Mouse (Mus musculus): ENCODE measurements at regions not wholly inside any gene's neighbourhood (a gene's known extent, or its start where the extent isn't known, plus 50 kb on each side); places are given as distances from the start of the nearest gene placed in this dataset.
"Not testable (repeated sequence)": the region's sequence is repeated elsewhere in the genome, so short reads cannot be mapped to it uniquely, and the experiment has no call there.

- TF ChIP-seq GATA1 (IDR thresholded peaks at IDR 0.05; ENCODE audit: borderline replicate concordance, low read length) (no peak), CTCF (IDR thresholded peaks at IDR 0.05; ENCODE audit: low read depth, low read length) (no peak), POLR2AphosphoS5 (IDR thresholded peaks at IDR 0.05; ENCODE audit: insufficient replicate concordance, low read depth, low read length) (no peak), TAL1 (conservative IDR thresholded peaks at IDR 0.05; ENCODE audit: low read depth, low read length) (no peak), GATA2 (IDR thresholded peaks at IDR 0.05; ENCODE audit: borderline replicate concordance, low read depth, low read length) (no peak)
- ATAC-seq (ENCODE audit: extremely low read depth, insufficient number of reproducible peaks, low FRiP score, poor library complexity, severe bottlenecking) (no peak), DNase-seq (ENCODE audit: low spot score) (no peak)
- Histone ChIP-seq H3K4me3 (ENCODE audit: low read depth, low read length) (no peak overlapping the region), H3K36me3 (replicated peaks) (no peaks in the 10 kb centered on the region), H3K4me1 (ENCODE audit: insufficient read depth, low read depth, low read length) (no peaks in the 10 kb centered on the region), H3K27me3 (ENCODE audit: insufficient read depth, low read length) (no peaks in the 10 kb centered on the region), H3K9me3 (replicated peaks) (peaks cover 11% of the 10 kb centered on the region)
These were observed 887.9 kb downstream of the Gm9195 start for GRCm38 (mm10) chr14:71603710-71604109.

DNA sequence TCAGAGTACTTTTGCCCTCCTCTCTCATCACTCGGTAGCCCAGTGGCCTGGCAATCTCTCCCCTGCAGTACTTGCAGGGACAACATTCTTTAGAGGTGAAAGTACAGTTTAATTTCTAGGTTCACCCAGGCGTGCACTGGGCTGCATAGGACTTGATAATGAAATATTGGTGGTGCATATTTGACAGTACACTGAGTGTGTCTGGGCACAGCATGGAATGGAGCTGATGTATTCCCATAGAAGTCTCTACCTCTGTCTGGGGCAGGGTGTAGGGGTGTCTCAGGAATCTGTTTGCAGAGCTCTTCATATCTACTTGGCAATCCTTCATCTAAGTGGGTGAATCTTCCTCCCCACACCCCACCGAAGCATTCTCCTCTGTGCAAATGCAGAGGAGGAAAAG, 893.8 kb downstream of the Gm9195 start:
- Histone ChIP-seq H3K36me3 (replicated peaks) (no peaks in the 10 kb centered on the region), H3K4me1 (ENCODE audit: insufficient read depth, low read depth, low read length) (no peaks in the 10 kb centered on the region), H3K27me3 (ENCODE audit: insufficient read depth, low read length) (no peaks in the 10 kb centered on the region), H3K9me3 (replicated peaks) (peaks cover 2% of the 10 kb centered on the region; the same call in 1 of the 2 replicates), H3K4me3 (ENCODE audit: low read depth, low read length) (no peak overlapping the region)
- no peak for ATAC-seq (ENCODE audit: extremely low read depth, insufficient number of reproducible peaks, low FRiP score, poor library complexity, severe bottlenecking)
- no peak for DNase-seq (ENCODE audit: low spot score)
- TF ChIP-seq TAL1 (conservative IDR thresholded peaks at IDR 0.05; ENCODE audit: low read depth, low read length): no peak
- no peak for TF ChIP-seq GATA1 (IDR thresholded peaks at IDR 0.05; ENCODE audit: borderline replicate concordance, low read length)
- TF ChIP-seq CTCF (IDR thresholded peaks at IDR 0.05; ENCODE audit: low read depth, low read length): no peak
- no peak for TF ChIP-seq GATA2 (IDR thresholded peaks at IDR 0.05; ENCODE audit: borderline replicate concordance, low read depth, low read length)

- H3K36me3 ChIP-seq (replicated peaks): no peaks in the 10 kb centered on the region
- H3K4me3 ChIP-seq (ENCODE audit: low read depth, low read length): no peak overlapping the region
- DNase-seq (ENCODE audit: low spot score) (no peak), ATAC-seq (ENCODE audit: extremely low read depth, insufficient number of reproducible peaks, low FRiP score, poor library complexity, severe bottlenecking) (no peak)
- no peaks in the 10 kb centered on the region for H3K4me1 ChIP-seq (ENCODE audit: insufficient read depth, low read depth, low read length)
- H3K27me3 ChIP-seq (ENCODE audit: insufficient read depth, low read length): no peaks in the 10 kb centered on the region
- H3K9me3 ChIP-seq (replicated peaks): peaks cover 3% of the 10 kb centered on the region; the same call in 1 of the 2 replicates
- TF ChIP-seq POLR2AphosphoS5 (IDR thresholded peaks at IDR 0.05; ENCODE audit: insufficient replicate concordance, low read depth, low read length): no peak
- no peak for TF ChIP-seq TAL1 (conservative IDR thresholded peaks at IDR 0.05; ENCODE audit: low read depth, low read length)
- TF ChIP-seq GATA2 (IDR thresholded peaks at IDR 0.05; ENCODE audit: borderline replicate concordance, low read depth, low read length): no peak
- no peak for TF ChIP-seq GATA1 (IDR thresholded peaks at IDR 0.05; ENCODE audit: borderline replicate concordance, low read length)
- no peak for TF ChIP-seq CTCF (IDR thresholded peaks at IDR 0.05; ENCODE audit: low read depth, low read length)
These were observed 902.9 kb downstream of the Gm9195 start for GRCm38 (mm10) chr14:71588694-71589240.

GRCm38 (mm10) chr14:71588006-71588405, 903.6 kb downstream of the Gm9195 start:
- Histone ChIP-seq H3K27me3 (ENCODE audit: insufficient read depth, low read length) (no peaks in the 10 kb centered on the region), H3K9me3 (replicated peaks) (peaks cover 3% of the 10 kb centered on the region; the same call in 1 of the 2 replicates), H3K4me1 (ENCODE audit: insufficient read depth, low read depth, low read length) (no peaks in the 10 kb centered on the region), H3K4me3 (ENCODE audit: low read depth, low read length) (no peak overlapping the region), H3K36me3 (replicated peaks) (no peaks in the 10 kb centered on the region)
- TF ChIP-seq POLR2AphosphoS5 (IDR thresholded peaks at IDR 0.05; ENCODE audit: insufficient replicate concordance, low read depth, low read length): no peak
- TF ChIP-seq CTCF (IDR thresholded peaks at IDR 0.05; ENCODE audit: low read depth, low read length): no peak
- TF ChIP-seq GATA1 (IDR thresholded peaks at IDR 0.05; ENCODE audit: borderline replicate concordance, low read length): no peak
- no peak for TF ChIP-seq TAL1 (conservative IDR thresholded peaks at IDR 0.05; ENCODE audit: low read depth, low read length)
- TF ChIP-seq GATA2 (IDR thresholded peaks at IDR 0.05; ENCODE audit: borderline replicate concordance, low read depth, low read length): no peak
- ATAC-seq (ENCODE audit: extremely low read depth, insufficient number of reproducible peaks, low FRiP score, poor library complexity, severe bottlenecking): no peak
- no peak for DNase-seq (ENCODE audit: low spot score)

DNA sequence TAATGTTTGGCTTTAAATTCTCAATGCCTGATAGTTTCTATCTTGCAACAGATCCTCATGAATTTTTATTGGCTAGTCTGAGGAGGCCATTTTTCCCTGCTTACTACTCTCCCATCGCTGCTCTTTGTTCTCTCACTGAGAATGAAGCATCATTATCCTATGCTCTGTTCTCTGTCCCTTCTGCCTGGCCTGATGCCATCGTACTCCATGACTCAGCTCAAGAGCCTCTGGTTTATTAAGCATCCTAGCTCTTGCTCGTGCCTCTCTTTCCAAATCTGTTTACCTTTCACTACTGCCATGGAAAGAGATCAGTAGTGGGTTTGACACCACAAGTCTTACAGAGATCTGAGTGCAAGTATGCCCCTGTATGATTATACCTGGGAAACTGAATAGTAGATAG, 926.8 kb downstream of the Gm9195 start:
- no peak for DNase-seq (ENCODE audit: low spot score)
- Histone ChIP-seq H3K4me3 (ENCODE audit: low read depth, low read length) (no peak overlapping the region), H3K27me3 (ENCODE audit: insufficient read depth, low read length) (no peaks in the 10 kb centered on the region), H3K4me1 (ENCODE audit: insufficient read depth, low read depth, low read length) (no peaks in the 10 kb centered on the region), H3K36me3 (replicated peaks) (no peaks in the 10 kb centered on the region), H3K9me3 (replicated peaks) (peaks cover 11% of the 10 kb centered on the region; the same call in 1 of the 2 replicates)
- ATAC-seq (ENCODE audit: extremely low read depth, insufficient number of reproducible peaks, low FRiP score, poor library complexity, severe bottlenecking): no peak
- TF ChIP-seq GATA1 (IDR thresholded peaks at IDR 0.05; ENCODE audit: borderline replicate concordance, low read length) (no peak), TAL1 (conservative IDR thresholded peaks at IDR 0.05; ENCODE audit: low read depth, low read length) (no peak), CTCF (IDR thresholded peaks at IDR 0.05; ENCODE audit: low read depth, low read length) (no peak), GATA2 (IDR thresholded peaks at IDR 0.05; ENCODE audit: borderline replicate concordance, low read depth, low read length) (no peak), POLR2AphosphoS5 (IDR thresholded peaks at IDR 0.05; ENCODE audit: insufficient replicate concordance, low read depth, low read length) (no peak)

DNA sequence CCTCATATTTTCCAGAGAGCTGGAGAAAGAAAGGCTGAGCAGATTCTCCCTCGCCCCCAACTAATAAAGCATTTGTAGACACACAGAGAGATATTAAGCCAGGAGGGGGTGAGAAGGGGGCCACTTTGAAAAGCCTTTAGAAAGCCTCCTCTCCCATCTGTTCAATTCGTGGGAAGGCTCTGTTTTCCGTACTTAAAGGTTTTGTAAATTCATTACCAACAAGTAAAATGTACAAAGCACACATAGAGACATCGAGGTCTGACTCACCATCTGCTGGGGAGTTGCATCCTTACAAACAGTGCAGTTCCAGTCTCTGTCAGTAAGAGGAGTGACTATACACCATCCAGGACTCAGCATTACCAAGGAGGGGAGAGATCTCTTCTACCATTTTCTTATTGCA, 929.7 kb downstream of the Gm9195 start:
- H3K9me3 ChIP-seq (replicated peaks): peaks cover 14% of the 10 kb centered on the region; the same call in 1 of the 2 replicates
- ATAC-seq (ENCODE audit: extremely low read depth, insufficient number of reproducible peaks, low FRiP score, poor library complexity, severe bottlenecking) (no peak), DNase-seq (ENCODE audit: low spot score) (no peak)
- no peak overlapping the region for H3K4me3 ChIP-seq (ENCODE audit: low read depth, low read length)
- H3K36me3 ChIP-seq (replicated peaks): no peaks in the 10 kb centered on the region
- no peaks in the 10 kb centered on the region for H3K4me1 ChIP-seq (ENCODE audit: insufficient read depth, low read depth, low read length)
- no peak for TF ChIP-seq GATA2 (IDR thresholded peaks at IDR 0.05; ENCODE audit: borderline replicate concordance, low read depth, low read length)
- TF ChIP-seq POLR2AphosphoS5 (IDR thresholded peaks at IDR 0.05; ENCODE audit: insufficient replicate concordance, low read depth, low read length): no peak
- TF ChIP-seq GATA1 (IDR thresholded peaks at IDR 0.05; ENCODE audit: borderline replicate concordance, low read length): no peak
- no peak for TF ChIP-seq TAL1 (conservative IDR thresholded peaks at IDR 0.05; ENCODE audit: low read depth, low read length)
- TF ChIP-seq CTCF (IDR thresholded peaks at IDR 0.05; ENCODE audit: low read depth, low read length): no peak
- H3K27me3 ChIP-seq (ENCODE audit: insufficient read depth, low read length): no peaks in the 10 kb centered on the region

DNA sequence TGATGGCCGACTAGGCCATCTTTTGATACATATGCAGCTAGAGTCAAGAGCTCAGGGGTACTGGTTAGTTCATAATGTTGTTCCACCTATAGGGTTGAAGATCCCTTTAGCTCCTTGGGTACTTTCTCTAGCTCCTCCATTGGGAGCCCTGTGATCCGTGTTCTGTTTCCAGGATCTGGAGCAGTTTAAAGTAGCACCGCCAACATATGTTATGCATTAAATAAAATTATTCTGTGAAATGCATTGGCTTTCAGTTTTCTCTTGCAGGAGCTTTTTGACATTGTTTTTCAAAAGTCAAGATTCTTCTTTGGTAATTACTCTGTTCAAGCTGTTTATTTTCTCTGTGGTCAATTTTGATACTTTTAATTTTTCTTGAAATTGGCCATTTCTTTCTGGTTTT, 937.3 kb downstream of the Gm9195 start:
- not testable (repeated sequence) for DNase-seq (ENCODE audit: low spot score); H3K36me3 ChIP-seq (replicated peaks); H3K4me1 ChIP-seq (ENCODE audit: insufficient read depth, low read depth, low read length); ATAC-seq (ENCODE audit: extremely low read depth, insufficient number of reproducible peaks, low FRiP score, poor library complexity, severe bottlenecking); H3K4me3 ChIP-seq (ENCODE audit: low read depth, low read length); H3K27me3 ChIP-seq (ENCODE audit: insufficient read depth, low read length); H3K9me3 ChIP-seq (replicated peaks)
